Mouse (Mus musculus) spleen, embryonic (tissue): ENCODE measurements around the gene H2al1m.
"Not testable (repeated sequence)": the region's sequence is repeated elsewhere in the genome, so short reads cannot be mapped to it uniquely, and the experiment has no call there.

ENCODE experiments used
- CTCF ChIA-PET: fragments of 350-600 bp; sonication (Branson Sonifier 250); formaldehyde crosslinking; loops from one replicate; lab custom pipeline; 2022; lab: Charles Lee

H2al1m gene

GRCm38 (mm10) chrX:9327954-9328353, 44.4 kb downstream of the H2al1m start:
- CTCF ChIA-PET = not testable (repeated sequence)

- CTCF ChIA-PET = not testable (repeated sequence)
Observed at GRCm38 (mm10) chrX:9332366-9332962, 48.9 kb downstream of the H2al1m start.

- CTCF ChIA-PET = not testable (repeated sequence)
Observed at GRCm38 (mm10) chrX:9333035-9333434, 49.5 kb downstream of the H2al1m start.
